Mouse (Mus musculus) mesoderm, embryonic 11.5 days (tissue): ENCODE measurements at regions not wholly inside any gene's neighbourhood (a gene's known extent, or its start where the extent isn't known, plus 50 kb on each side); places are given as distances from the start of the nearest gene placed in this dataset.

Source experiments
- DNase-seq: peaks from one replicate; pipeline ENCODE4 v3.0.0-alpha.2; 2012; ENCODE audit warnings: low read depth, low spot score

DNA sequence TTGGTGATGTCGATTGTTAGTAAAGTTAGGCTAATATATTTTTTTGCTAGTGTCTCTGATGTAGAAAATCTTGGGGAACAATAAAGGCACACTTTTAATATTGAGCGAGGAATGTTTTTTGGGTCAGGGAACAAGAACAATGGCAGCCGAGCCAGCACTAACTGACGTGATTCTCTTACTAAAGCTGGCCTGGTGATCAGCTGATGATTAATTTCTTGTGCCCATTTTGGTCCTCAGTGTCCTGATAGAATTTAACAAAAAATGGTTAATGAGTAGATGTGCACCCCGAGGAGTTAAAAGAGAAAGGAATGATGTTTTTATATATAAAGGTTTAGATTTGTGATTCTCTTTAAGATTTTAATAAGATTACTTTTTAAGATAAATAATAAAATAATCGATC, 289.0 kb upstream of the Adgrl2 start:
- no peak for DNase-seq

DNA sequence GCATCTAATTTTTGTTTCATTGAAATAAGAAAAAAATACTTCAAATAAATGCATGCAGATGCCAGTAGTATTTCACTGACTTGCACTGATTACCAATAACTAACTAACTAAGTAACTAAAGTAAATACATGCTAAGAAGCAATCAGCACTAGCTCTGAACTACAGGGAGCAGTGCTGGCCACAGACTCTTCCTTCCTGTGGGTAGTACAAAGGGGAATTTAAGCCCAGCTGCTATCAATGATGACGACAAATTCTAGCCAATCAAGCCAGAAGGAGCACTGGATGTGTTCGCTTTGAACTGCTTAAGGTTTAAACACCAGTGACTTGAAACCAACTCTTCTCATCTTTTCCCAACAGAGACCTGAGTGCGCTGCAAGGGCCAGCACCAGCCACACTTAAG, 287.5 kb upstream of the Adgrl2 start:
- no peak for DNase-seq

DNA sequence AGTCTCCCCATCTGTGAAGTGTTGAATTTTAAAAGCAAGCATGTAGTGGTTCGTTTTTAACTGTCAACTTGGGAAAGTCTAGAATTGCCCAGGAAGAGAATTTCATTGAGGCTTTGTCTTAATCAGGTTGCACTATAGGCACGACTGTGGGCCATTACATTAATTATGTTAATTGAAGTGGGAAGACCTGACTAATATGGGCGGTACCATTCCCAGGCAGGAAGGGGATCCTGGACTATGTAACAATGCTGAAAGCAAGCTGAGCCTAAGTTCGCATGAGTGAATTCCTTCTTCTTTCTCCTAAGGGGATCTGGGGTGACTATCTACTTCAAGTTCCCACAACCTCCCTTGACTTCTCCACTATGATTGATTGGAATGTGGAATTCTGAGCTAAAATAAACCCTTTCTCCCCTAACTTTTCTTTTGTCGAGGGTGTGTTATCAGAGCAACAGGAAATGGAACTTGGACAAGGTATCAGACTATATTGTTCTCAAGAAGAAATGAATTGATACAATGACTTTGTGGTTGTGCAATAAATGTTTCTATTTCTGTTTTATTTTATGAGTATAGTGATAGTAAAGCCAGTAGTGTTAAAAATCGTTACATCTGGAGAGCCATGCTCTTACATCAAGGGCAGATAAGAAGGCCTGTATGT, 285.2 kb upstream of the Adgrl2 start:
- no peak for DNase-seq

DNA sequence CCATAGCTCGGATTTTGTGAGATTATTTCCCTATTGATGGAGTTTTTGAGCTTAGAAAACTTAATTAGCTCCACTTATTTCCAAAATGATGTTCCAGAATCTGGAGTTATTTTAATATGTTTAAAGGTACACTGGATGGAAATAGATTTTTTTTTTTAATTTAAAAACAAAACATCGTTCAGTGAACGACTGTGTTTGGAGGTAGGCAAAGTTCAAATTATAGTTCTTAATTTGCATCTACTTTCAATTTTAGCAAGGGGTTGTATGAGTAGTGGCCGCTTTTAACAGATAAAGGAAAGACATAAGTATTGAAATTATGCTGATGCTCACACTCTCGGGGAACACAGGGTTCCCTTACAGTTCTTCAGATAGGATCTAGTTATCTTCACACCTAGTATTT, 284.6 kb upstream of the Adgrl2 start:
- DNase-seq, result no peak

DNA sequence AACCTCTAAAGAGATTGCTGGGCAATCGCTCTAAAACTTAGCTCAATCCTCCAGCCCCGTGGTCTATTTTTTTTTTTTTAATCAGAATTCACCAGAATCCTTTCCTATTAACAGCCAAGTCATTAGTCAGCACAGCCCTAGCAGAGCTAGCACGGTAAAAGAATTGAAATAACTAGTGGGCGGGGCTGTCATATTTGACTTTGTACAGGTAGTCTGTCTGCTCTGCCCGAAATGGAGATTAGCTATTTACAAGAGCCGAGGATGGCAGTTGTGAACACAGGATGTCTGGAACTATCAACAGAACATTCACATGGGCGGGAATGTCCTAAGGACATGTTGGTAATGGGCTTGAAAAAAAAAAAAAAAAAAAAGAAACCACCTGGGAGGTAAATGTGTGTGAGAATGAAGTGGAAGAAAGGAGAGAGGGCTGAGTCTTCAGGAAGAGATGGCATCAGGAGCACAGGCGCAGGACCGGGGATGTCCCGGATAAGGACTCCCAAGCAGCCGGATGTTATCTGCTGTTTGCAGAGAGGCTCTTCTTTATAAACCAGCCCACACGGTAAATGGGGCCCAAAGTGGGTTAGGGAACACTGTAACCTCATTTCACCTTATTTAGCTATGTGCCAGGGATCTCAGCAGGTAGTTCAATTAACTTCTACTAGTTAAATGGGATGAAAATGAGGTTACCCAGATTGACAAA, 283.8 kb upstream of the Adgrl2 start:
- no peak for DNase-seq

DNA sequence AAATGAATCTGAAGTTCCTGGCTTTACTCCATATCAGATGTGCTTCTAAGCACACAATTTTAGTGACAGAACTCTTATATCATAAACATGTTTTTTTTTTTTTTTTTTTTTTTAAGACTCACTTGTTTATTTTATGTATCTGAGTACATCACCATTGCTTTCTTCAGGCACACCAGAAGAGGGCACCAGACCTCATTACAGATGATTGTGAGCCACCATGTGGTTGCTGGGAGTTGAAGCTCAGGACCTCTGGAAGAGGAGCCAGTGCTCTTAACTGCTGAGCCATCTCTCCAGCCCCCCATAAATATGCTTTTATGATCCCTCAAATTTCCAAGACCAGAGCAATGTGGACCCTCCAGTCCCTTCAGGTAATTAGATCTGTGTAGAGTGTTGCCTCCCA, 280.1 kb upstream of the Adgrl2 start:
- no peak for DNase-seq

DNA sequence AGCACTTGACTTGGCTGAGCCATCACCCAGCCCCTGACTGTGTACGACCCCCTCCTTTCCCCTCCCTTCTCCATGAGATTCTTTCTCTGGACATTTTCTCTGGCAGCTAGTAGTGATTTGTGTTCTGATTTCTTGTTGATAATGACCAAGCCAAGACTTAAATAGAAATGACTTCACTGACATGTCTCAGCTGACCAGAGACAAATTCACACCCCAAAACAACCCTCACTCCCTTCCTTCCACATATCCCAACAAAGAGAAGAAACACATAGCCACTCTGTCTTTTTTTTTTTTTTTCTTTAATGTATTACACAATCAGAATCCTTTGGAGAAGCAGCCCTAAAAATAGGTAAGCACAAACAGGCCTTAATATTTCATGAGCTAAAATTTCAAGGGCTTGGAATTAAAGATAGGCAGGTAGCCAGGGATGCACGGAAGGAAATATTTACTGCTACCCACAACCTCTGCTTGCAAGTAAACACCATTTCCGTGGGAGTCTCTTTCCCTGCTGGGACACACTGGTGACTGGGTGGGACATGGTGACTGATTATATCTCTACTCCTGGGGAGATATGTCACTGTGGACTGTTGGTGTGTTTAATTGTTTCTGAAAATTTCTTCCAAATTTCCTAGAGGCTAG, 272.1 kb upstream of the Adgrl2 start:
- DNase-seq, result no peak

DNA sequence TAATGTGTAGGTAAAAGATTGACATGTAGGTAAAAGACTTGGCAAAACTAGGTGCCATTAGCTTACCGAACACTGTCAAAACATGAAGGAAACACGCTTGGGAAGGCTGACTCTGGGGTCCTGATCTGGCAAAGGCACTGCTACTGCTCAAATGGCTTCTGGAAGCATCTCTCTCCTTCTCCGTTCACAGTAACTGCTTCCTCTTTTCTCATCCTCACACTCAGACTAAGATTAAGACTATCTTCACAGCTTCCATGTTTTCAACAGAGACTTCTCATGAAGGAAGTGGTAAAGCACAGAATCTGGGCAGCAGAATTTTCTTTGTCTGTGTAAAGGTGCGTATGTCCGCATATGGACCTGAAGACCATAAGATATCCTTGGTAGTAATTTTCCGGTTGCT, 271.4 kb upstream of the Adgrl2 start:
- DNase-seq, result no peak

DNA sequence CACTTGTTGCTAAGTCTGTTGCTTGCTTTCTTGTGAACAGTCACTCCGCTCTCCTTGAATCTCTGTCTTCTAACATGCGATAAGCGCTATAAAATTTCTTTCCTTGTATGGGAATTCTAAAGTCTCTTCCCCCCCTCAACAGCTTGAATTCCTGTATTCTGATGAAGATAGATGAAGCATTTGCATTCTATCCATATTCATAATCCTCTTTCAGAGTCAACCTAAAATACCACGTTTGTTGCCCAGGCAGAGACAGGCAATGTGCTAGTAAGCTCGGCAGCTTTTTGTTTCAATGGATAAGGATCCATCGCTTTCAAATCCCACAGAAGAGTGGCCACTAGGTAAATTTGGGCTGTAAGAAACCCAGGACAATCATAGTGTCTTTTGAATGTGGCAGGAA, 268.5 kb upstream of the Adgrl2 start:
- DNase-seq, result no peak

DNA sequence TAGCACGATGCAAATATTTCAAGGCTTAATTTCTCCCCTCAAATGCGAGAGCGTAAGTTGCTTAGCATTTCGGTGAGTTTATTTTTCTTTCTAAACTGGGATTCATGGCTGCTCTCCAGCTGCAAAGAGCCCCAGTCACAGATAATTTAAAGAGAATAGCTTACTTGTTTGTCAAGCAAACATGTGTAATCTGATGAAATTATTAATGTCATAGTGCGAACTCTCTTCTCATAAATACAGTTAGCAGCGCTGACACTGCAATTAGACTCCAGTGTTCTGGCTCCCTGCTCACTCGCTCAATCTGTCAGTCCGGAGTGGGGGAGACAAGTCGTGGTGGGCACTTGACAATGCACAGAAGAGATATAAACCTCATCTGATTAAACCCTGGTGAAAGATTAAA, 266.5 kb upstream of the Adgrl2 start:
- DNase-seq, result no peak

DNA sequence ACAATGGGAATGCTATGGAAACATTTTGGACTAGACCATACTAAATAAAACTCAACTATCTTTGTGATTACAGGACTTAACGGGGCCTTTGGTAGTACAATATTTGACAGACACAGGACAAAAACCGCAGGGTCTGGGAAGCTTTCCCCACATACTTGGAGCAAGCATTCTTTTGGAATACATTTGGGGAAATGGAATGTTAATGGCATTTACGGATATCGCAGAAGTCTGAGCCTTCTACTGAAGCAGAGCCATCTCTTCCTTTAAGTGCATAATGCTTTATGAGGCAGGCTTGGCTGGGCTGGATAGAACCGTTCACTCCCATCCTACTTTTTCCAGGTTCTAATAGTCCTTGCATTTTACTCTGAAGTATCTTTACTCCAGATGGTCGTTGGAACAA, 262.7 kb upstream of the Adgrl2 start:
- DNase-seq, result no peak

DNA sequence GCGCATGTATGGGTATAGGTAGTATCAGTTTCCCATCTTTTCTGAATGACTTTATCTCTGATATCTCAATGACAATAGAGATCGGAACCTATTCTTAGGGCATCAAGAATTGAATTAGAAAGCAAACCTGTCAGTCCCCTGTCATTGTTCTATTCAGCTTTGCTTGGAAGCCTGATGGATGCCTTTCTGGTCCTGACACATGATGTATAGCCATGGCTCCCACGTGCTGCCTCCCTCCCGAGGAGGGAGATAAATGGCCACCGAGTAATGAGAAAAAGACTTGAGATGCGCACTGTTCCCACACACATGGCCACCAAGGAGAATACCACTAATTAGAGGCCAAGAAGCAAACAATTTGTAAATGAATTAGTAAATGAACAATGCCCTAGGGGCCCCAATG, 261.8 kb upstream of the Adgrl2 start:
- DNase-seq, result no peak

DNA sequence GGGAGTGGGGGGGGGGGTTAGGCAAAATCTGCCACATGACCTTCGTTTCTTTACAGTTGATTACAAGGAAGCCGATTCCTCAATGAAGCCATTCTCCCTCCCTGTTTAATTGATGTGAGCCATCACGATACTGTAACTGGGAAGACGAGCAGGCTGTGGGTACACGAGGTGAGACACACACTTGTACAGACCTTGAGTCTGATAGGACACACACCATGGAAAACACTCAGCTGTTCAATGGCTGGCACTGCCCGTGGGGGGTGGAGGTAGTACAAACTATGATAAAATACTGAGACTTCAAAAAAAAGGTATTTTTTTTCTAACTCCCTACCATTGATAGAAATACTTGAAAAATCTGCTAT, 257.3 kb upstream of the Adgrl2 start:
- no peak for DNase-seq

DNA sequence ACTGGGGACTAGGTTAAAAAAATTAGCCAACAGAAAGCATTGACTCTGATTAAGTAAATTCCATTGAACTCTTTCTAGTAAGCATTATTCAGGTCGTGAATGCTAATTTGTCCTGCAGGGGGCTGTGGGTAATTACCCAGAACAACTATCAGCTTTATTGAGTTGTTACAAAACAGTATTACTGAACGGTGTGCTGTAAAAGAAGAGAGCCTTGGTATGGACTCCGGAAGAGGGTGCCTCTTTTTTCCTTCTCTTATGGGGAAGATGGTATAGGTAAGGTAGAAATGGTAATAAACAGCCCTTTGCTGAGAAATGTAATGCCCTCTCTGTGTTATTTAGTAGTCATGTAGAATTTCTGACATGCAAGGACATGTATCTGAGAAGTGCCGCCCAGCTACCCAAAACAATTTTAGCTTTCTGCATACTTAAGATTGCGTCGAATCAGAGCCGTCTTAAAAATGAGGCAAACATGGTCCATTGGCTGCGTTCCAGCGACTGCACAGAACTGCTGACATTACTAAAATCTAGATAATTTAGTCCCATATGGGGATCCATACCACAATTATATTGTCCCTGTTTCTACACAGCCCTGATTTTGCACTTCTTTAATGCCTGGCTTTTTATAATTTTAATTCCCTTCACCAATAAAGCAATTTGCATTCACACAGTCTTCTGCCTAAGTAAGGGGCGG, 256.7 kb upstream of the Adgrl2 start:
- DNase-seq, result no peak

DNA sequence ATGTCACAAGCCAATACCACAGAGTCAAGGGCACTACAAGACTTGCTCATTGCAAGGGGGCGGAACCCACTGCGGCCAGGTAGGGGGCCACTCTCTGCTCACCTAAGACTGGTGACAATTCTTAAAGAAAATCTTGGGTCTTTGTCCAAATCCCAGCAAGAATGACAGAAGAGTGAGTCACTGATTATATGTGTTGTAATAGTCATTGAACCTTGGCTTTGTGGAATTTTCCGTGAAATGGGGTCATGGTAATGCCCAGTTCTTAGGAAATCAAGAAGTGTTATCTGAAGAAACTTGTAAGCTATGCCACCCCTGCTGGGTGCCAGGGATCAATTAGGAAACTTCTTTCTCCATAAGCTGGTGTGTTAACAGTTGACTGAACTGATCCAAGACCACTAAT, 249.3 kb upstream of the Adgrl2 start:
- no peak for DNase-seq

DNA sequence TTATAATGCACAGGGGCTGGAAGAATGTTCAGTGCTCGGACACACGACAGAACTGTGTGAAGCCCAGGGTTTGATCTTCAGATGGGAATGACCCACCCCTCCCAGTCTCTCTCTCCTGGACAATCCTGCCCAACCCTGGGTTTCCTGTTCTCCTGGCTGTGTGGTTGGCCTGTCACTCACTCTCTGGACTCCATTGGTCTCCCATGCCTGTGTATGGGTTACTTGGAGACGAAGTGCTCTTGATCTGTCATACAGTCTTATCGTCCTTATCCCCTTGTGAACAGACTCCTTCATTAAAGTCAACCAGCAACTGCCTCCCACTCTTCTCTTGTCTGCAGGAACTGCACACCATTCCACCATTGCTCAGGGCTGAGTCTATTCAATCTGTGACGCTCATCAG, 247.7 kb upstream of the Adgrl2 start:
- no peak for DNase-seq

DNA sequence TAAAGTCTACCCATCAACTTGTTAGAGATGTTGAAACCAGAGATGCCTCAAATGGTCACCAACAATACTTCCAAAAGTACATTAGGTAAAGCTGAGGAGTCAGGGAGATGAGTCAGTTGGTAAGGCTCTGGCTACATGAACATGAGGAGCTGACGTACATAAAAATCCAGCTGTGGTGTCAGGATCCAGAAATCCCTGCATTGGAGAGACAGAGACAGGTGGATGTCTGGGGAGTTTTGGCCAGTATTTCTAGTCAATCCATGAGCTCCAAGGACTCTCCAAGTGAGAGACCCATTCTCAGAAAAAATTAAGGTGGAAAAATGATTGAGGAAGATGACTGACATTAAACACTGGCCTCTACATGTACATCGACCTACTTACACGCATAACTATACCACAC, 244.8 kb upstream of the Adgrl2 start:
- no peak for DNase-seq

DNA sequence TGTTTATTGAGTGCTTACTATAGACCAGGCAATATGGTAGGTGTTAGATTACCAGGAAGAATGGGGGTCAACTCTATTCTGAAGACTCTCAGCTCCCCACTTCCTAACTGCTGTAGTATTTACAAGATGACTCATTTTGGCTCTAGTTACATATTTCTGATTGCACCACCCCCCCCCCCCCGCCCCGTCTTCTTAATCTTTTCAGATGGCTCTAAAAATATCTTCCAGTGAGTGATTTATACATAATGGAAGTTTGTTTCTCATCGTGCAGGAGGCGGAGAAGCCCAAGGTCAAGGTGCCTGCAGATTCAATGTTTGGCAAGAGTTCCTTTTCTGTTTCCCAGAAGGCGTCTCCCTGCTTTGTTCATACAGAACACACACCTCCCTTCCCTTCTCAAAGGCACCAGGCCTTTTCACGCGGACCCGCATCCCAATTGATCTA, 243.4 kb upstream of the Adgrl2 start:
- DNase-seq, result no peak

DNA sequence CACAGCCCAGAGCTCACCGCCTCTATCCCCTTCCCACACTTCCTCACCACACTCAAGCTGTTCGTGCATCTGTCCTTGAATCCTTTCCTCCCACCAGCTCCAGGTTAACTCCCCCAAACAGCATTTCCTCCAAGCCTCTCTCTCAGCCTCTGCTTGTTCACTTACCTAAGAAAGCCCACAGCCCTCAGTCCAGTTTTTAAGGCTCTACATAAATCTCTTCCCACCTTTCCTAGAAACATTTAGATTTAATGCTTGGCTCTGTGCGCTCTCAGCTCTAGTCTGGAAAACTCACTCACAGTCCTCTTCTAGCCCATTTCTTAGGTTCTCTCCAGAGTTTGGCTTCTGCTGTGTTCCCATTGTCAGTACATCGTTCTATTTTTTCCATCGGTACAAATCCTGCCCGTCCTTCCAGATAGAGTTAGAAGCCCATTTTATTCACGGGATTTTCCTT, 242.9 kb upstream of the Adgrl2 start:
- no peak for DNase-seq

DNA sequence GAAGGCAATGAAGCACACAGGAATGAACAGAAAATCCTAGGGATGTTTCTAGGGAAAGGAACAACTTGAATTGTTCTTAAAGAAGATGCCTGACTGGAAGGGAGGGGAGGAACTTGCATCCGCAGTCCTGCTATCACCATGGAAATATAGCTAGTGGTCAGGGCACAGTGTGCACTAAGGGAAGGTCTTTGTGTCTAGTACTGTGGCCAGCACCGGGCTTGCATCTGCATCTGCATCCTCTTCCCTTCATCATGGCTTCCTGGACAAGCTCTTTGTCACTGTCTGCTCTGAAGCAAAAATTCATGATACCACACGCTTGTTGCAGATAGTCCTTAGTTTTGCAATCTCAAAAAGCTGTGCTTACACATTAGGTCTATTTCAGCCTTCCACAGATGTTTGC, 241.0 kb upstream of the Adgrl2 start:
- no peak for DNase-seq

DNA sequence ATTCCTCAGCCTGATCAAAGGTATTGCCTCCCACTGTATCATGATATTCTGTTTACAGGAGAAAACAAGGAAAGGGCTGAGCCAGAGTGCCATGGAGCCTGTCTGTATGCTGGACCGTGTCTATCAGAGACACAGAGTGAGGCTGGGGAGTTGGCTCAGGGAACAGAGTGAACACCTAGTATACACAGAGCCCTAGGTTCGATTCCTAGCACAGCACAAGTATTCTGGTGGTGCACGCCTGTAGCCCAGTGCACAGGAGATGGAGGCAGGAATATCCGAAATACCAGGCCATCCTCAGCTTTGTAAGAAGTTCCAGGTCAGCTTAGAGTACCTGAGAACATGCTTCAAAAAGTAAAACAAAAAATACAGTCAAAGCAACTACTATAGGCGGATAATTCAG, 237.2 kb upstream of the Adgrl2 start:
- no peak for DNase-seq

DNA sequence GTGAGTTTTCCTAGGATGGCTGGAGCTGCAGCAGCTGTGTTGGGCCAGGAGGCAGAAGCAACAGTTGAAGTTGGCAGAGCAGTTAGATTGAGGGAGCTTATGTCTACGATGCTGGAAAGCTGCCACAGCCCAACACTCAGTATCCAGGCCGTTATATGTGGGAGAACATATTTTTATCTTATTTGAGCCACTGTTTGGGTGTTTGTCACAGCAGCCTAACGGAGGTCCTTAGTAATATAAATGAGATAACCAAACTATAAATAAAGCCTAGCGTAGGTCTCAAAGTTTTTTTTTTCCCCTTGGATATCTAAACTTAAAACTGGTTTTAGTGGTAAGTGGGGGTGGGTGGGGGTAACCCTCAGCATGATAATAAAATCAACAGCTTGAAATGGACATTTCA, 236.4 kb upstream of the Adgrl2 start:
- no peak for DNase-seq

DNA sequence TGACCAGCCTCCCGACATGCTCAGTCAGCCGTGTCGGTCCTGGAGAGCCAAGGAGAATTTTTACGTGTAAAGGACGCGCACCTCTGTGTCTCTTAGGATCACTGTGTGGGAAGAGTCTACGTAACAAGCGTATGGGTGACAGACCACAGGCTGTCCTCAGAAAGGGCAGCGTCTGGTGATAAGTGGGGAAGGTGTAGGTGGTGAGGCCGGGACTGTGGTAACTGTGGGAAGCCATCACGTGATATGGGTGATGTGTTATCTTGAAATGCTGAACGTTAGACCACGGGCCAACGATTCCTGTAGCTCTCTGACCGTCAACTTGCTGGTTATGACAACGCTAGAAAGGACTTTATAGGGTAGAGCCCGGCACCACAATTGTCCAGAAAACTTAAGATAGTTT, 235.3 kb upstream of the Adgrl2 start:
- DNase-seq, result no peak
